Mouse (Mus musculus): Measurements from ENCODE around the gene Magi2.

DNA sequence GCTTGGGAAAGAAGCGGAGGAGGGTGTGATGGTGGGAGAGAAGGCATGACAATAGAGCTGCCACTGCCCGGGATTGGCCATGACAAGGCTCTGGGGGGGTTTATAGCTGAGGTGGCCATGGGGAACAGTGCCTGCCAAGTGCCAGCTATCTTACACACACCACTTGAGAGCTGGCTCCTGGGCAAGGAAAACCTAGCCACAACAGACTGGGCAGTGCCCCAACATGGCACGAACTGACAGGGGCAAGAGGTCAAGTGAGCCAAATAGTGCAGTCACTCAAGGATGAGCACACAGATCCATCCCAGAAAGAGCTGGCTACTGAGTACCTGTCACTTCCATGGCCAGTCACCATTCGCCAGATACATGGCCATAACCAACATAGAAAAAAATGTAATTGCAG is 1179.8 kb downstream of the Magi2 start:
- TF ChIP-seq CTCF (IDR thresholded peaks at IDR 0.05; ENCODE audit: extremely low read depth, insufficient read depth, insufficient read length, insufficient replicate concordance) (no peak), POLR2A (IDR thresholded peaks at IDR 0.05; ENCODE audit: low read depth, low read length) (no peak)
